20 mouse cellular contexts compared by ENCODE assay signal in the genomic region with DNA sequence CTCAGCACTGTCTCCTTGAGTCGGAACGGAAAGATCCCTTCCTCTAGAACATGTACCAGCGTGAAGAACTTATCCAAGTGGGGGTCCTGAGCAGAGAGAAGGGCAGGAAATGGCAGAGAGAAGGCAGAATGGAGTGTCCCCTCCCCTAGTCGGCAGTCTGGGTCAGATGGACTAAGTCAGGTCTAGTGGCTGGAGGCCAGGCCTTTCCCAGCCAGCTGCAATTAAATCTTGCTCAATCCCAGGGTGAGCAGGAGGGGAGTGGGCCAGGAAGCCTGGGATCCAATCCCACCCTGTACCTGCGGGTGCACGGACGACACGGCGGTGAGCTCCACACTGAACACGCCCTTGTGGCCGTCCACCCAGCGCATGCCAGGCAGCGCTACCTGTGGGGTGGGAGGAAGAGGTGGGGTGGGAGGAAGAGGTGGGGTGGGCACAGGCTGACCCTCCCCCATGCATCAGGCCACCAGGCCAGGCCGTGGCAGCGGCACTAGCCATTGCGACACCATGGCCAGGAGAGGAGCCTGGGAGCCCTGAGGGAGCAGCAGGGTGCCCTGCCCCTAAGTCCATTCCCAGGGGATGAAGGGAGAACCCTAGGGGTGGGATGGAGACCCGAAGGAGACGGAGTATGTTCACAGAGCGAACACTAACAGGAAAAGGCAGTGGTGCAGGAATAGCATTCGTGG. TPM values are rescaled to one million over a fixed set of nuclear protein-coding genes. Genes with fewer than 3 reads are reported as not detected.
DNase-seq lines count a peak whose midpoint lies in the region; ATAC-seq and TF ChIP-seq lines count a peak whose summit lies in the region.
"Had no signal": no experiment of that assay in that cellular context is flagged by ENCODE, and none has a peak within 500 bp of the region (broad histone marks: within the 10 kb centered on the region; RNA-seq: fewer than 3 reads in every experiment).

No protein-coding gene starts in this region.

- no peak overlapping the region for H3K4me3 ChIP-seq in hindbrain, embryonic 12.5 days
- no peak overlapping the region for H3K4me3 ChIP-seq in hindbrain, embryonic 10.5 days
- peak overlapping the region; percentile 59 for H3K4me3 ChIP-seq in liver, adult 2 months (ENCODE audit: insufficient read depth, low read depth, low read length)
- no peak overlapping the region for H3K4me3 ChIP-seq in liver, postnatal 0 days (ENCODE audit: low read depth, low read length)
- no peak overlapping the region for H3K4me3 ChIP-seq in midbrain, embryonic 11.5 days (ENCODE audit: low read depth, low read length)
- H3K4me3 ChIP-seq: embryonic facial prominence, embryonic 13.5 days; heart, embryonic 13.5 days; kidney, embryonic 15.5 days; midbrain, embryonic 13.5 days; neural tube, embryonic 12.5 days had no signal

- peaks cover 11% of the 10 kb centered on the region; the same call in 1 of the 2 replicates for H3K36me3 ChIP-seq in hindbrain, embryonic 12.5 days
- H3K36me3 ChIP-seq in hindbrain, embryonic 10.5 days = peaks cover 66% of the 10 kb centered on the region
- no peaks in the 10 kb centered on the region for H3K36me3 ChIP-seq in liver, adult 2 months (ENCODE audit: control insufficient read depth, insufficient read depth, low read length)
- no peaks in the 10 kb centered on the region; the same call in none of the 2 replicates for H3K36me3 ChIP-seq in liver, postnatal 0 days (replicated peaks; ENCODE audit: insufficient read depth, low read length)
- H3K36me3 ChIP-seq in midbrain, embryonic 11.5 days (ENCODE audit: control insufficient read depth, insufficient read depth, low read length) = no peaks in the 10 kb centered on the region
- H3K36me3 ChIP-seq: midbrain, embryonic 13.5 days had no signal

- DNase-seq in hindbrain, embryonic 10.5 days (ENCODE audit: low spot score) = no peak
- DNase-seq in adrenal gland, postnatal 25 days = peak; percentile 53
- DNase-seq in liver, adult 2 months (ENCODE audit: extremely low read depth, low read depth, low spot score) = peak; percentile 92
- DNase-seq in liver, postnatal 0 days = peak; percentile 43
- no peak for DNase-seq in c-Kit-positive CD71-positive TER-119-positive erythroid progenitor cells, embryonic 14.5 days (ENCODE audit: low spot score)
- DNase-seq in midbrain, embryonic 11.5 days (ENCODE audit: low spot score, missing footprints) = no peak
- DNase-seq: cerebellum, adult 9-11 months; layer of hippocampus, adult 9-11 months; thymus, postnatal 14 days had no signal

- 89% methylated on average over 20 of the region's 20 CpGs for WGBS in hindbrain, embryonic 12.5 days
- 91% methylated on average over 20 of the region's 20 CpGs for WGBS in hindbrain, embryonic 10.5 days
- 31% methylated on average over 20 of the region's 20 CpGs for WGBS in liver, adult 2 months
- WGBS in liver, postnatal 0 days (ENCODE audit: insufficient replicate concordance) = 79% methylated on average over 19 of the region's 20 CpGs
- WGBS in midbrain, embryonic 11.5 days = 91% methylated on average over 20 of the region's 20 CpGs

- no peaks in the 10 kb centered on the region for H3K4me1 ChIP-seq in hindbrain, embryonic 12.5 days
- no peaks in the 10 kb centered on the region for H3K4me1 ChIP-seq in hindbrain, embryonic 10.5 days (replicated peaks)
- peaks cover 36% of the 10 kb centered on the region for H3K4me1 ChIP-seq in liver, adult 2 months (ENCODE audit: control insufficient read depth, insufficient read depth, low read length)
- peaks cover 17% of the 10 kb centered on the region for H3K4me1 ChIP-seq in liver, postnatal 0 days (ENCODE audit: insufficient read depth)
- H3K4me1 ChIP-seq in midbrain, embryonic 11.5 days (ENCODE audit: control insufficient read depth, insufficient read depth, low read length) = no peaks in the 10 kb centered on the region
- H3K4me1 ChIP-seq: embryonic facial prominence, embryonic 13.5 days; heart, embryonic 13.5 days; midbrain, embryonic 13.5 days; neural tube, embryonic 12.5 days had no signal

- TF ChIP-seq CTCF in liver, adult 2 months (IDR thresholded peaks at IDR 0.05; ENCODE audit: low read depth, low read length) = no peak
- no peak for TF ChIP-seq CTCF in liver, postnatal 0 days (IDR thresholded peaks at IDR 0.05; ENCODE audit: low read depth)

- no peak for TF ChIP-seq EP300 in liver, postnatal 0 days (IDR thresholded peaks at IDR 0.05; ENCODE audit: low read depth)

- TF ChIP-seq POLR2A in liver, adult 2 months (IDR thresholded peaks at IDR 0.05; ENCODE audit: extremely low read depth, insufficient read depth, low read length) = no peak

- no peaks in the 10 kb centered on the region; the same call in 1 of the 2 replicates for H3K79me2 ChIP-seq in liver, adult 2 months (ENCODE audit: control insufficient read depth, insufficient read depth, low read length)

- 0 out of 2 replicates have a peak overlapping the region, but pooled peaks have one; percentile 13 for H3K9ac ChIP-seq in hindbrain, embryonic 12.5 days
- H3K9ac ChIP-seq in liver, adult 2 months (ENCODE audit: low read depth, low read length) = peak overlapping the region; percentile 53
- H3K9ac ChIP-seq in liver, postnatal 0 days (replicated peaks) = no peak overlapping the region
- H3K9ac ChIP-seq in midbrain, embryonic 11.5 days (ENCODE audit: low read length) = no peak overlapping the region
- H3K9ac ChIP-seq: embryonic facial prominence, embryonic 13.5 days; heart, embryonic 13.5 days; kidney, embryonic 15.5 days; neural tube, embryonic 12.5 days had no signal

- H3K9me3 ChIP-seq in hindbrain, embryonic 12.5 days (replicated peaks) = no peaks in the 10 kb centered on the region
- H3K9me3 ChIP-seq in hindbrain, embryonic 10.5 days = no peaks in the 10 kb centered on the region
- H3K9me3 ChIP-seq in liver, postnatal 0 days (ENCODE audit: low read length) = no peaks in the 10 kb centered on the region
- H3K9me3 ChIP-seq in midbrain, embryonic 11.5 days (ENCODE audit: control insufficient read depth, low read length) = no peaks in the 10 kb centered on the region
- H3K9me3 ChIP-seq: embryonic facial prominence, embryonic 13.5 days; heart, embryonic 13.5 days; kidney, embryonic 15.5 days; midbrain, embryonic 13.5 days; neural tube, embryonic 12.5 days had no signal

- no peaks in the 10 kb centered on the region for H3K27me3 ChIP-seq in hindbrain, embryonic 12.5 days
- no peaks in the 10 kb centered on the region for H3K27me3 ChIP-seq in hindbrain, embryonic 10.5 days (ENCODE audit: insufficient read depth, poor library complexity, severe bottlenecking)
- no peaks in the 10 kb centered on the region for H3K27me3 ChIP-seq in liver, adult 2 months (ENCODE audit: control insufficient read depth, insufficient read depth, low read length)
- no peaks in the 10 kb centered on the region for H3K27me3 ChIP-seq in liver, postnatal 0 days (ENCODE audit: insufficient read depth, low read length)
- no peaks in the 10 kb centered on the region for H3K27me3 ChIP-seq in midbrain, embryonic 11.5 days (ENCODE audit: control insufficient read depth, insufficient read depth, low read length)
- H3K27me3 ChIP-seq: embryonic facial prominence, embryonic 13.5 days; heart, embryonic 13.5 days; kidney, embryonic 15.5 days; midbrain, embryonic 13.5 days; neural tube, embryonic 12.5 days had no signal

- no peak for ATAC-seq in hindbrain, embryonic 12.5 days (ENCODE audit: low FRiP score)
- peak; percentile 42 for ATAC-seq in liver, postnatal 0 days
- no peak for ATAC-seq in midbrain, embryonic 11.5 days (ENCODE audit: low FRiP score)
- ATAC-seq: hindbrain, embryonic 16.5 days; intestine, postnatal 0 days; midbrain, embryonic 13.5 days had no signal

- H3K4me2 ChIP-seq in hindbrain, embryonic 12.5 days (replicated peaks) = no peak overlapping the region
- H3K4me2 ChIP-seq in liver, postnatal 0 days (ENCODE audit: low read depth, low read length) = peak overlapping the region; percentile 32; the same call in 1 of the 2 replicates
- H3K4me2 ChIP-seq in midbrain, embryonic 11.5 days = no peak overlapping the region
- H3K4me2 ChIP-seq: embryonic facial prominence, embryonic 13.5 days; heart, embryonic 13.5 days; kidney, embryonic 15.5 days; midbrain, embryonic 13.5 days; neural tube, embryonic 12.5 days had no signal

- H3K27ac ChIP-seq in hindbrain, embryonic 12.5 days = no peak overlapping the region
- H3K27ac ChIP-seq in hindbrain, embryonic 10.5 days = no peak overlapping the region
- H3K27ac ChIP-seq in liver, adult 2 months (replicated peaks; ENCODE audit: insufficient read depth, low read depth, low read length) = peak overlapping the region; percentile 90
- peak overlapping the region; percentile 81 for H3K27ac ChIP-seq in liver, postnatal 0 days (ENCODE audit: low read depth)
- no peak overlapping the region for H3K27ac ChIP-seq in midbrain, embryonic 11.5 days (ENCODE audit: low read depth, low read length)
- H3K27ac ChIP-seq: embryonic facial prominence, embryonic 13.5 days; heart, embryonic 13.5 days; kidney, embryonic 15.5 days; midbrain, embryonic 13.5 days; neural tube, embryonic 12.5 days had no signal

RNA-seq across cellular contexts. Expression of gene Angptl8, which starts 3.6 kb away (rescaled TPM):
- 0.26 and 1.1 TPM in 2 replicates for polyA plus RNA-seq in hindbrain, embryonic 12.5 days (2016; fragmentation: Nextera tagmentation; extraction: Ambion mirVana)
- polyA plus RNA-seq in hindbrain, embryonic 10.5 days (2016; fragmentation: Nextera tagmentation; extraction: Ambion mirVana) = 0.70 and 0.85 TPM in 2 replicates
- 4.5 and 17.1 TPM in 2 replicates for total RNA-seq in adrenal gland, postnatal 25 days (2021)
- total RNA-seq in liver, adult 2 months (2014; rRNA removed) = 13.6 and 22.2 TPM in 2 replicates
- polyA plus RNA-seq in liver, adult 2 months (2012; rRNA removed) = 201 and 258 TPM in 2 replicates
- polyA plus RNA-seq in liver, postnatal 0 days (2015; fragmentation: Nextera tagmentation; extraction: Ambion mirVana) = 74.6 and 75.7 TPM in 2 replicates
- polyA plus RNA-seq in midbrain, embryonic 11.5 days (2014; fragmentation: Nextera tagmentation; extraction: Ambion mirVana) = 0.19 and 0.22 TPM in 2 replicates
- total RNA-seq: heart, postnatal 25 days; left cerebral cortex, postnatal 10 days had no signal
- polyA plus RNA-seq: testis, adult 2 months had no signal

RNA-seq across cellular contexts. Expression of gene Dock6, which starts 20.7 kb away (rescaled TPM):
- polyA plus RNA-seq in hindbrain, embryonic 12.5 days (2016; fragmentation: Nextera tagmentation; extraction: Ambion mirVana) = 21.6 and 24.4 TPM in 2 replicates
- 23.7 and 24.1 TPM in 2 replicates for polyA plus RNA-seq in hindbrain, embryonic 10.5 days (2016; fragmentation: Nextera tagmentation; extraction: Ambion mirVana)
- 45.6 and 46.0 TPM in 2 replicates for total RNA-seq in adrenal gland, postnatal 25 days (2021)
- 8.5 and 12.6 TPM in 2 replicates for total RNA-seq in liver, adult 2 months (2014; rRNA removed)
- 23.2 and 33.9 TPM in 2 replicates for polyA plus RNA-seq in liver, adult 2 months (2012; rRNA removed)
- polyA plus RNA-seq in liver, postnatal 0 days (2015; fragmentation: Nextera tagmentation; extraction: Ambion mirVana) = 3.6 and 4.1 TPM in 2 replicates
- 15.1 and 15.9 TPM in 2 replicates for polyA plus RNA-seq in midbrain, embryonic 11.5 days (2014; fragmentation: Nextera tagmentation; extraction: Ambion mirVana)

RNA-seq across cellular contexts. Expression of gene Kank2, which starts 33.2 kb away (rescaled TPM):
- polyA plus RNA-seq in hindbrain, embryonic 12.5 days (2016; fragmentation: Nextera tagmentation; extraction: Ambion mirVana) = 10.6 and 11.2 TPM in 2 replicates
- polyA plus RNA-seq in hindbrain, embryonic 10.5 days (2016; fragmentation: Nextera tagmentation; extraction: Ambion mirVana) = 10.0 and 11.0 TPM in 2 replicates
- 37.3 and 46.2 TPM in 2 replicates for total RNA-seq in adrenal gland, postnatal 25 days (2021)
- 12.8 and 20.7 TPM in 2 replicates for total RNA-seq in liver, adult 2 months (2014; rRNA removed)
- polyA plus RNA-seq in liver, adult 2 months (2012; rRNA removed) = 27.2 and 34.5 TPM in 2 replicates
- 2.8 and 3.7 TPM in 2 replicates for polyA plus RNA-seq in liver, postnatal 0 days (2015; fragmentation: Nextera tagmentation; extraction: Ambion mirVana)
- polyA plus RNA-seq in midbrain, embryonic 11.5 days (2014; fragmentation: Nextera tagmentation; extraction: Ambion mirVana) = 3.5 and 3.9 TPM in 2 replicates

Comparison
In these comparisons a context has a peak if more than half of its experiments do, and no peak if none do; other contexts are left out.
1. H3K9ac ChIP-seq: peak in hindbrain, embryonic 12.5 days (single experiment) and liver, adult 2 months (single experiment); none in liver, postnatal 0 days (single experiment) and midbrain, embryonic 11.5 days (single experiment).
2. H3K27ac ChIP-seq: peak in liver, adult 2 months (single experiment) and liver, postnatal 0 days (single experiment); none in hindbrain, embryonic 12.5 days (single experiment), hindbrain, embryonic 10.5 days (single experiment) and midbrain, embryonic 11.5 days (single experiment).
3. DNase-seq: peak in adrenal gland, postnatal 25 days (single experiment), liver, adult 2 months (single experiment) and liver, postnatal 0 days (single experiment); none in hindbrain, embryonic 10.5 days (single experiment), c-Kit-positive CD71-positive TER-119-positive erythroid progenitor cells, embryonic 14.5 days (single experiment) and midbrain, embryonic 11.5 days (single experiment).
4. RNA of gene Angptl8, which starts 3.6 kb away (polyA plus RNA-seq): 201 to 258 TPM in liver, adult 2 months and 74.6 to 75.7 TPM in liver, postnatal 0 days; 0.70 to 0.85 TPM in hindbrain, embryonic 10.5 days, 0.26 to 1.1 TPM in hindbrain, embryonic 12.5 days and 0.19 to 0.22 TPM in midbrain, embryonic 11.5 days; every median in the first group is over 10 times any median in the second.